Mouse (Mus musculus): ENCODE data around the gene Pimreg.

The Pimreg gene

DNA sequence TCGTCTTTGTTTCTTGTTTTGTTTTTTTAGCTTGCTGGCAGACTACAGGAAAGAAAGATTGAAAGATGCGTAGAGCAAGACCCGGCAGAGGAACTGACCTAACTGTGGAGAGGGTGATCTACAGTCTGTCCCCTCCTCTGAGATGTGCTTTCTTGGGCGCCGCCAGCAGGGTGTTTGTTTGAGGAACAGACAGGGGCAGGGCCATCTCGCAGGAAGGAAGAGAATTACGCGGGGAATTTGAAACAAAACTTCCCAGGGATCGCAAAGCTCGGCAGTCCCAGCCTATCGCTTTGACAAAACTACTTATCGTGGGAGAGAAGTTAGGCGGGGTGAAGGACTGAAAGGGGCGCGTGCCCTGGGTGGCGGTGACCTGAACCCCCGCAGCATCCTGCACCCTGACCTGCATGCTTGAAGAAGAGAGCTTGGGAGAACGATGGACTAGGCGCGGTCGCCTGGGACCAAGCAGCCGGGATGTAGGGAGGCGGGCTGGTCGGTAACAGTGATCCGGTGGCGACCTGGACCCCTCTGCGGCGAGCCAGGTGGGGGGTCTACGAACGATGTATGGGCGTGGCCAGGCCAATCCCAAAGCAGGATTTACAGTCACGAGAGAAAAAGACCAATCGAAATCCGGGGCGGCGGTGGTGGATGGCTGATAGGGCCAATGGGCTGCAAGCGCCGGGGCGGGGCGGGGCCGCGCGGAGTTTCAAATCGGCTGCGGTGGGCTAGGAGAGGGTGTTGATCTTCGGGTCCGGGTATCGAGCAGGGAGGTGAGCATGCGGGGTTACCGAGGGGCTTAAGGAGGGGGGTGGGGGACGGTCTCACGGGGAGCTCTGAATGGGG is at the start of gene Pimreg:
TSS of gene Pimreg (plus strand) at position 265 of the 840 bp plus-strand sequence.
- peak; percentile 51 for DNase-seq (ENCODE audit: low read depth)

DNA sequence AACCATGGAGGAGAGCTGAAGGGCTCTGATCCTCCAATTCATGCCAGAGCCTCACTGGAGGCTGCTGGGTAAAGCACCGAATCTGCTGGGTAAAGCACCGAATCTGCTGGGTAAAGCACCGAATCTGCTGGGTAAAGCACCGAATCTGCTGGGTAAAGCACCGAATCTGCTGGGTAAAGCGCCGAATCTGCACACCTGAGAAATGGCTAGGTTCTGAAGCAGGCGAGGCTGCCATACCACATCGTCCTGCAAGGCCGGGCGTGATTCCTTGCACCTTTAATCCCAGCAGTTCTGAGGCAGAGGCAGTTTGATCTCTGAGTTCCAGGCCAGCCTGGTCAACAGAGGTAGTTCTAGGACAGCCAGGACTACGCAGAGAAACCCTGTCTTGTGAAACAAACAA is 49.4 kb upstream of the Pimreg start:
- no peak for DNase-seq (ENCODE audit: low read depth)

DNA sequence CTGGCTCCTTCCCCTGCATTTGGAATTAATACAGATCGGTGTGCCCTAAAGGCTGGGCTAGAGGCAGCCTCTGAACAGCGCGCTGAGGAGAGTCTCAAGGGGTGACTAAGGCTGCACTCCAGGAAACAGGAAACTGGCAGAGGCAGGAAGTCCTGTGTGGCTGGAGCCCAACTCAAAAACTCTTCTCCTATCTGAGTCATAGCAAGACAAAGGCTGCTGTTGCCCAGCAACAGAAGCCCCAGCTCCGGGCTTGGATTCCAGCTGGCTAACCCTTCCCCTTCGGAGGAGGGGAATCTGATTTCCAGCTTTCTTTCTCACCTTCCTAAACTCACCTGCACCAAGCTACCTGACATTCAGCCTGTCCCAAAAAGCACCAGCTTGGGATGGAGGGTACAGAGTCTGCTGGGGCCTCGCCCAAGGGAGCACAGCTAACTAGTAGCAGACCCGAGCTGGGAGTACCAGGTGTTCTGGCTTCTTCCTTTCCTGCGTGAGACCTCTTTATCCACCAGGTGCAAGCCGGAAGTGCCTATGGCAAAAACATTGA is 45.8 kb upstream of the Pimreg start:
- peak; percentile 45 for DNase-seq (ENCODE audit: low read depth)

DNA sequence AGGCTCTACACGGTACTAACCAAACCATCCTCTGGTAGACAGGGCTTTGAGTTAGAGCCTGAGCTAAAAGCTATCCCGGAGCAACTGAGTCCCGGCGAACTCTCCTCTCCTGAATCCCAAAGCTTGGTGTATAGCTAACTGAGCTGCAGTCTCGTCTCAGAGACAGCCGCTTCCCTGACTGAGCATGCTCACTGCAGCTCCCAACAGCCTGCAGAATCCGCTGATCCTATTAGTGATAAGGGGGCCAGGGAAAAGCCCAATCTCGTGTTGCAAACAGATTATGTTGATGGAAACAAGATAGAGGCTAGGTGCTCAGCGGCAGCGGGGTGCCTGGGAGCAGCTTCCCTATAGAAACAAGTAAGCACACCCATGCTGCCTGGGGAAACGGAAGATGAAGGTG is 45.0 kb upstream of the Pimreg start:
- no peak for DNase-seq (ENCODE audit: low read depth)

DNA sequence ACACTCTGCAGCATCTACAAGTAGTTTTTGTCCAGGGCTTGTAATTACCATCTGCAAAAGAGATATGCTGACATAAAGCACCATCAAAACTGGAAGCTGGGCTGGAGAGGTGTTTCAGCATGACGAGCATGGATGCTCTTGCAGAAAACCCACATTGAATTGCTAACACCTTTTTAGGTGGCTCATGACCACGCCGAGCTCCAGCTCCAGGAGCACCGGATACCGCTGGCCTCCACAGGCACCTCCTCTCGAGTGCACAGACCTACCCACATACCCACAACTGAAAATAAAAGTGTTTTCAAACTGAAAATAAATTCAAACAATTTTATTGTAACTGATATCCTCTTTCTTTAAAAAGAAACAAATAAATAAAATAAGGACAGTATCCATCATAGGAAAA is 41.6 kb upstream of the Pimreg start:
- no peak for DNase-seq (ENCODE audit: low read depth)

DNA sequence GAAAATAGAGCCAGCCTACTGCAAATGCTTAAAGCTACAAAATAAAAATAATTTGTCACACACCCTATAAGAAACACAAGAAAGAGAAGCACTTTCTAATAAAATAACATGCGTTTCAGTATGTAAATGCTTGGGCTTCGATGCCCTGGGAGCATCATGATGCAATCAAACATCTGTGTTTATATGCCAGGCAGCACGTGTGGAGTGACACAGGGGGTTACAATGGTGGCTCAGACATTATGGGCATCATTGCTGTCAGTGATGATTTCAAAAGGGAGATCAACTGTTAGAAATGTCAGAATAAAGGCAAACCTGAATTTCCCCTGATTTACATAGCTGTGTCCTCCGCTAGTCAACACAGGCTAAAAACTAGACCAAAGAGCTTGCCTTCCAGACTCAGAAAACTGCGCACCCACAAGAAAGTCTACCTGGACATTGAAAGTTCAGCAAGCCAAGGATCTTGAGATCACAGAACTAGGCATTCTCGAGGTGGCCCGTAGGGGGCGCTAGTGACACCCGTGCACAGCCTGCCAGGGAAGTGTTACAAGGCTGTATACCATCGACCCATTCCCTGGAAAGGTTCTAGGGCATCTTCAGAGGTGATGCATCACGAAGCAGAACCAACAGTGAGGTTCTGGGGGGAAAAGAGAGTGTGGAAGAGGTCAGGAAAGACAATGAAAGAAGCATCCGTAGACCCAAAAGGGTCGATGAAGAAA is 39.5 kb upstream of the Pimreg start:
- no peak for DNase-seq (ENCODE audit: low read depth)

DNA sequence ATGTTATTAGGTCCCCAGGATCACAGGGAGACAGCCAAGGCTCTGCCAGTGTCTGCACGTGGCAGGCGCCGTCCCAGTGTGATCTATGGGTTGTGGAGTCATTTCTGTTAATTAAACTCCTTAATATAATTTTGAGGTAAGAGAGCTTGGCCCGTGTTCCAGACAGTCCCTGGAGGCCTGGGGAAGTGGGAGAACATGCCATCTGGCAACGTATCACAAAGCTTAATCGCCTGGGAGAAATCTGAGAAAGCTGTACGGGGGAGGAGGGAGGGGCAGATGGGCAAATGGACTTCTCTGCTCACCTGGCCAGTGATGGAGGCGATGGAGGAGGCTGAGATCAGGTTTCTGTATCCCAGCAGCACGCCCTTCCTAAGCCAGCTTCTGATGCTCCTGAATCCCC is 38.7 kb upstream of the Pimreg start:
- no peak for DNase-seq (ENCODE audit: low read depth)

DNA sequence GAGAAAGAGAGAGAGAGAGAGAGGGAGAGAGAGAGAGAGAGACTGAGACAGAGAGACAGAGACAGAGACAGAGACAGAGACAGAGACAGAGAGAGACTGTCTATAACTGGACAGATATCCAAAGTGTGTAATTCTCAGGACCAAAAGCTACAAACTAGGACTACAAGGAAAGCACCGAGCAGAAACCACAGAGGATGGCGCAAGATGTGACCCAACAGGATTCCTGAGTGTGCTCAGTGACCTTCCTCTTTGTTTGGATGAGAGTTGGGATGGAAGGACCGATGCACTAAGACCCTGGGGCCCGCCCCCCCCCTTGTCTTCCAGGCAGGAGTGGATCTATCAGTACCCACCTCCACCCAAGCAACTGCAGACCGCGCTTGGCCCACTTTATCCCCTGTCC is 36.3 kb upstream of the Pimreg start:
- DNase-seq (ENCODE audit: low read depth) = no peak

DNA sequence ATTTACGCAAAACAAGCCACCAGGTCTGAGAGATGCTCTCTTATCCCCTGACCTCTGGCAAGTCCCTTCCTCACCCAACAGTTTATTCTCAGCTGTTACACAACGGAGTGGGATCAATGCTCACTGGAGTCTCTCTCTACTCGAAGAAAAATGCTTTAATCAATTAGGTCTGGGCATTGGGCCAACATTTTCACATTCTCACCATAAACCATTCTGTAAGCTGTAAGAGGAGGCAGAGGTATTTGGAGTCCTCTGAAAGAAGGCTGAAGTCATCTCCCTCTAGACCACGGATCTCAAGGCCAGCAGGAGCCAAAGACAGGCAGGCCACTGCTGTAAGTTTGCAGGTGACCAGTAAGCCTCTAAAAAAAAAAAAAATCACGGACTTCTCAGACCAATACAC is 31.5 kb upstream of the Pimreg start:
- no peak for DNase-seq (ENCODE audit: low read depth)

DNA sequence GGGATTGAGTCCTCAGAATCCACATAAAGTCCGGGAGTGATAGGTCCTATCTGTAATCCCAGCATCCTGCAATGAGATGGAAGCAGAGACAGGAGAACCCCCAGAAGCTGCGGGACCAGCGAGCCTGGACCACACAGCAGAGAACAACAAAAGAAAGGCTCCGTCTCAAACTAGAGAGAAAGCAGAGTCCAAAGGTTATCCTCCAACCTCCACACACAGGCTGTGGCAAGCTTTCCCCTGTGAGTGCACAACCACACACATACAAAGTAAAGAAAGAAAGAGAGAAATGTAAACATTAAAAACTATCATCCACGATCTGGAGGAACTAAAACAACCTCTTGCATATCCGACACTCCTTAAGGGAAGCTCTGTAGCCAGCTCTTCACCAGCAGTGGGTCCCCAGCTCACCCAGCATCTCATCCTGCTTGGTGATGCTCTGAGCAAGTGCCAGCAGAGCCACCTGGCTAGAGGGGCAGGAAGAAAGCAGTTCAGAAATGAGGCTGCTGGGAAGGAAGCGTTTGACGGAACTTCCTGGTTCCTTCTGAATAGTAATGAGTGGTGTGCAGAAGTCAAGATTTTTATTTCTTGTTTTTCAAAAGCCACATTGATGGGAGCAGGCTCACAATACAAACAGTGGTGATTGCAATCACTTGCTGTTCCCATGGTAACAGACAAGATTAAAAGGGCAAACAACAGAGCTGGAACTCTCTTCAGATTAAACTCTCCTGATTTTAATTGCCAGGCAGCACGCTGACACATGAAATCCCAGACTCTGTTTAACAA is 30.7 kb upstream of the Pimreg start:
- no peak for DNase-seq (ENCODE audit: low read depth)

DNA sequence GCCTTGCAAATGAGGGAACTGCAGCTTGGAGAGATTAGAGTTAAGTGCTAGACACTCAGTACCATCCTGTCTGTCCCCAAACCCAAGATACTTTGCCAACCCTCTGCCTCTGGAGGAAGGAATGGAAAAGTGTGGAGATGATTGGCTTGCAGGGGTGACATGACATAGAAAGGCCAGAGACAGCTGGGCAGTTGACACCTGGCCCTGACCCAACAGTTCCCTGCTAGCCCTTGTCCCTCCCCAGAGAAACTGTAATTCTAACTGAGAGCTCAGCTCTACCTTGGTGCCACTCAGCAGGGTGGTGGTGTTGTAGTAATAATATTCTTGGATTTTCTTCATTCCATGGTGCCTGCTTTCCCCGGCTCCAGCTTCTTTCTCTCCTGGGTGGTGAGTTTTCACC is 29.9 kb upstream of the Pimreg start:
- DNase-seq (ENCODE audit: low read depth) = no peak

DNA sequence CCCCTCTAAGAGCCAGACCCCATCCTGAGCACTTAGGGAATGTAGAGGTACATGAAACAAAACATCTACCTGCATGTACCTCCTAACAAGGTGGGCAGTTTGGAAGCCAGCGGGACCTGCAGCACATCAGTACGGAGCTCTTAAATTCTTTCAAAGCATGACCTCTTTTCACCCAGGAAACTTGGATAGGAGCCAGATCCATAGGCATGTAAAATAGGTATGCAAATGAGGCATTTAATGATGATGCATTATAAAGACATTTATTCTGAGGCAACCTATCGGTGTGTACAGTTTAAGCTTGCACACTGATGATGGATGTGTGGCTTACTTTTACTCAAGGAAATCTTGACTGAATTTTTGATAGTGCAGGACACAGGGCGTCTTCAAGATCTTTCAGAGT is 27.2 kb upstream of the Pimreg start:
- no peak for DNase-seq (ENCODE audit: low read depth)

DNA sequence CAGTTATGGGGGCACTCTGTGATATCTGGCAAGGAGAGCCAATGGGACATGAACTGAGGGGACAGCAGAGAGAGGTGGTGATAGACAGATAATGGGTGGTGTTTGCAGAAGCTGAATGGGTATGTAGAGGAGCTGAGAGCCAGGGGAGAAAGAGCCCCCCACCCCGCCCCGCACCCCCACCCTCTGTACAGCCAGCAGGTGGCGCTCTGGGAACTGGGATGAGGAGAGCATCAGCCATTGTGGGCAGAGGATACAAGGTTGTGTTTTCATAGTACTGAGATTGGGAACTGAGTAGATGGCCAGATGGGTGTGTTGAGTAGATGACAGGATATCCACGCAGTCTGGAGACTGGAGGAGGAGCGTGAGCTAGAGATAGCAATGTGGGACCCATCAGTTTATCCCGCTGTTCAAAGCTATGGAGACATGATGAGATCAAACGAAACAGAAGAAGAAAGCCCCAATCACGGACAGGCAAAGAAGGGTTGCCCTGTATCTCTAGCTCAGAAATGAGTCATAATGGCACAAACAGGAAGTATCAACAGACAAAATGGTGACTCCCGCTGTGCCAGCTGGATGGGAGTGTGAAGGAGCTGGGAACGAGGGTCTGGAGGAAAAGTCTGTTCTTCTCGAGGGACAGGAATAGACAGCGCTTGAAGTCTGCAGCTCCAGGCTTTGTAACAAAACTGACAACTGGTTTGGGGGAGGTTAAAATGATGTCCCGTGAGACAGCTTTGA is 25.1 kb upstream of the Pimreg start:
- no peak for DNase-seq (ENCODE audit: low read depth)

DNA sequence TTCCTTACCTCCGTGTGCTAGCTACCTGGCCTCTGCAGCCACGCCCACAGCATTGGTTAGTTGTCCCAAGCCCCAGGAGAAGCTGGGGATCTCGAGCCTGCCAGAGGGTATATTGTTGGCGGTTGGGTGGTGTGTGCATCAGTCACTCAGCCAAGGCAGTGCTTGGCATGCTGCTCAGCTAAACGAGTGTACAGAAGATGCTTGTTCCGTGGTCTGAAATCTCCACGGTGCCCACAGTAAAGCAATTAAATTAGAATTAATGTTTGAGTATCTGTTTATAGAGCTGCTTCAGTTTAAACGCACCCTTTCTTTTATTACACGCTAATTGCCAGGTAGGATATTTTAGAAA is 24.6 kb upstream of the Pimreg start:
- DNase-seq (ENCODE audit: low read depth) = no peak

DNA sequence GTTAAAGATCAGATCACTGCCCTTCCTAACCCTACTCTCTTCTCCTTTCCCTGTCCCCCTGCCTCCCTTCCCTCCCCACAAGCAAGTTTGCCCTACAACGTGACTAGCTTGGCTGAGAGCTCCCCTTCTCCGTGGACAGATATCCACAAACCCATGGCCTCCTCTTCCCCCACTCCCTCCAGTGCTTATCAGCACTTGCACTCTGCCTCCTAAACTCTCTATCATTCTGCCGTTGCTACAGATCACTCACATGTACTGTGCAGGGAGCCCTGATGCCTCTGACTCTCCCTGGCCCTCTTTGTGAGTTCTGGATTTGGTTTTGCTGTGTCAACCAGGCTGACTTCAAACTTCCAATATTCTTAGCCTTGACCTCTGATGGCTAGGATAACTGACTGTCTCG is 20.8 kb upstream of the Pimreg start:
- DNase-seq (ENCODE audit: low read depth) = no peak

DNA sequence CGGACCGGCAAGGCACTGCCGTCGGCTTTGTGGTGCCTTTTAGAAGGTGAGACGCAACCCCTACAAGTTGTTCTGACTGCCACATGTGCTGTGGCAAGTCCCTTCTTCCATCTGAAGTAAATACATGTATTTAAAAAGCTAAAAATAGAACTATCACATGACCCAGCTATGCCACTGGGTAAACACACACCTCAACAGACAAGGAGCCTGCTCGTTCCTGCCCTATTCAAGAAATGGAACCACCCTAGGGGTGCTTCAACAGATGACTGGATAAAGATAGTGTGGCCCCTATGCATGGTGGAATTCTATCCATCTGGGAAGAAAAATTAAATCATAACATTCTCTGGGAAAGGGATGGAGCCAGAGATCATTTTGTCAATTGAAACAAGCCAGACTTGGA is 19.0 kb upstream of the Pimreg start:
- DNase-seq (ENCODE audit: low read depth) = no peak

DNA sequence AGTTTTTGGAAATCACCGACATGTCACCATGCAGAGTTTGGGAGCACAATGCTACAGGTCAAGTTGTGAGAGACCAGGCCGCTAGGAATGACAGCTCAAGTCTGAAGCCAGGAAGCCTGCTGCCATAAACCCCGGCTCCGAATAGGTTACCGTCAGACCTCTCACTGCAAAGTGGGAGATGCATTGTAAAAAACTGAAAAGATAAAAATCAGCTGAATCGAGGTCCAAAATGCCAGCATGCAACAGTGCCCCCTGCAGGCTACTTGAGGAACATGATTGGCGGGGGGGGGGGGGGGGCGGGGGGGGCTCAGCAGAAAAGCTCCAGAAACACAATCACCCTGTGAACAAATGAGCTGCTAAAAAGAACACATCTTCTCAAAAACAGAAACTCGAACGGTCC is 18.3 kb upstream of the Pimreg start:
- no peak for DNase-seq (ENCODE audit: low read depth)

DNA sequence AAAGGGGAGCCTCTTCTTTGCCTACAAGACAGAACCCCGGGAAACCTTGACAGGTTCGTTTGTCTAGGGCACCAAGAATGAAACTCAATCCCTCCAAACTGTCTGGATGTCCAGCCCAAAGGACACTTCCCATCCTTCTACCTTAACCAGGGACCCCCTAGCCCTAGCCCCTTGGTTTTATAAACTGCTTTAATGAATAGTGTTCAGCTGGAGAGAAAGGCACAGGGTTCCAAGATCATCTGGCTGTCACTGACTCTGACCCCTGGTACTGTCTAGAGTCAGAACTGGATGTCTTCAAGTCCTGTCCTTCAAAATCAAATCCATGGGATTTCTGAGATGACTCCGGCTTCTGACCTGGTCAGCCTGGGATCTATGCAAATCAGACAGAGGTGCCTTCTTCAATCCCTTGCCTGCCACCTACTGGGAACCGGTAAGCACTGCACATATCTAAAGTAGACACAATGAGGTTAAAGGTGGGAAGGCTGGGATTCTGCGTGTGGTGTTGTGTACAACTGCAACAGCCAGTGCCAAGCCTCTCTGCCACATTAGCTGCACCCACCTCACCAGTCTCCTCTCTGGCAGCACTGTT is 17.5 kb upstream of the Pimreg start:
- no peak for DNase-seq (ENCODE audit: low read depth)

DNA sequence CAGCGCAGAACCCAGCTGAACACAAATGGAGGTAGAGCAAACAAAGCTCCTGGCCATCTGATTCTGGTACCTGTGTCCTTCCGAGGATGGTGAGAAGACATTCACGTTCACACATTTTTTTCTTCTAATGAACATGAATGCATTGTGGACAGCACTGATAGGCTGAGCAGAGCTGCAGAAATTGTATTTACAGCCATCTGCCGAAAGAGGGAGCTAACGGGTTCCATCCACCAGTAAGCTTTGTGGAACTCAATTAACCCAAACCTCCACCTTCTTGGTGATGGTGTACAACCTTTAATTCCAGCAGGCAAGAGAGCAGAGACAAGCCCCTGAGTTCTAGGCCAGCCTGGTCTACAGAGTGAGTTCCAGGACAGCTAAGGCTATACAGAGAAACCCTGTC is 16.0 kb upstream of the Pimreg start:
- no peak for DNase-seq (ENCODE audit: low read depth)

DNA sequence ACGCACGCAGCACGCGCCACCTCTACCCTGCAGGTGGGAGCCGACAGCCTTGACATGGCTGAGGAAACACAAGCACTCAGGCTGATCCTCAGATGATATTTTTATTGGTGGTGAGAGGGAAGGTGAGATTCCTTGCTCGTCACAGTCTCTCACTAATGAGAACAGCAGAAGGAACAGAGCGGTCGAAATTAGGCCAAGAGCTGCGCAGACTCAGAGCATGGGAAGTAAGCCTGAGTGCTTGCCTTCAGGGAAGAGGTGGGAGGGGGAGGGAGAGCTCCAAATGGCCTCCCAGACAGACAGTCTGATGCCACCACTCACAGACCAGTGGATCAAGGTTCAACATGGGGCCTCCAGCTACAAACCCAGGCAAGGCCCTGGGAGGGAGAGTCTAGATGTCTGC is 15.3 kb upstream of the Pimreg start:
- no peak for DNase-seq (ENCODE audit: low read depth)

DNA sequence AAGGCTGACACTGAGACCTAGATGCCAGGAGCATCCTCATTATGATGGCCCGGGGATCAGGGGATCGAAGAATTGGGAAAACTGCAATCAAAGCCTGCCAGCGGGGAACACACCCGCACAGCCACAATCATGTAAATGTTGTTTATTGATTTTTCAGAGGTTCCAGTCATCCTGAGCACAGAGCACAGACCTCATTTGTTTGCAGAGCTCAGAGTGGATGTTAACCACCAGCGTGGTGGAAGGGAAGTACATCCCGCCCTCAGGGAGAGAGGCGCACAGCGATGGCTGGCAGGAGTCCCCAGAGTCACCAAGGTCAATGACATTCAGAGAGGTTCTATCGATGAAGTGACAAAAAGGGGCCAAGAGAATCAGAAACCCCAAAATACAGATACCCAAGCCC is 14.0 kb upstream of the Pimreg start:
- DNase-seq (ENCODE audit: low read depth) = no peak

DNA sequence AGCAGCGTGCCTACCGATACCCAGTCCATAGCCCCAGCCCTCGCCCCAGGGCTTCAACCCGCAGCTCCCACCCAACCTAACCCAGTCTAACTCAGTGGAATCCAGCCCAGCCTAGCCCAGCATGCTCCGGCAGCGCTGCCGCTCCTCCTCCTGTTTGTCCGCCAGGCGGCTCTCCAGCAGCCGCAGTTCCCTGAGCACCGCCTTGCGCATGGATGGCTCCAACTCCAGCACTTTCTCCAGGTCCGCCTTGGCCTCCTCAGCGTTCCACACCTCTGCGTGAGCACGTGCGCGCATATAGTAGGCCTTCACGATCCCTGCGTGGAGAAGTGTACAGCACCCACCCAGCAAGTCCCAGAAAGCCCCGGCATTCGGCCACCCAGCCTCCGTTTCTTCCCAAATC is 12.7 kb upstream of the Pimreg start:
- no peak for DNase-seq (ENCODE audit: low read depth)

Measured in fibroblast of lung, adult 2 months (primary cell).